24 mouse cellular contexts compared by ENCODE assay signal in genomic region chr8:57409333-57409732, GRCm38 (mm10). TPM values are rescaled to one million over a fixed set of nuclear protein-coding genes. Genes with fewer than 3 reads are reported as not detected.
DNase-seq lines count a peak whose midpoint lies in the region; ATAC-seq and TF ChIP-seq lines count a peak whose summit lies in the region.
"Had no signal": no experiment of that assay in that cellular context is flagged by ENCODE, and none has a peak within 500 bp of the region (broad histone marks: within the 10 kb centered on the region; RNA-seq: fewer than 3 reads in every experiment).

No protein-coding gene starts in this region.

- ATAC-seq in hindbrain, embryonic 15.5 days (ENCODE audit: low FRiP score, low read depth) = 0 out of 2 replicates have a peak, but pooled peaks have one; percentile 54
- ATAC-seq in hindbrain, postnatal 0 days = no peak
- no peak for ATAC-seq in limb, embryonic 12.5 days (ENCODE audit: insufficient number of reproducible peaks, insufficient read depth, low FRiP score, low TSS enrichment, low read depth)
- ATAC-seq in midbrain, embryonic 13.5 days = peak; percentile 50
- ATAC-seq in stomach, embryonic 15.5 days (ENCODE audit: insufficient read depth, low FRiP score, low read depth) = no peak

- H3K36me3 ChIP-seq in hindbrain, embryonic 15.5 days = no peaks in the 10 kb centered on the region
- H3K36me3 ChIP-seq in hindbrain, postnatal 0 days (ENCODE audit: insufficient read depth, low read length) = no peaks in the 10 kb centered on the region
- no peaks in the 10 kb centered on the region for H3K36me3 ChIP-seq in limb, embryonic 12.5 days
- H3K36me3 ChIP-seq in limb, embryonic 10.5 days = no peaks in the 10 kb centered on the region
- H3K36me3 ChIP-seq in midbrain, embryonic 13.5 days = no peaks in the 10 kb centered on the region
- no peaks in the 10 kb centered on the region for H3K36me3 ChIP-seq in stomach, embryonic 15.5 days
- H3K36me3 ChIP-seq: forebrain, embryonic 15.5 days had no signal

- 51% methylated on average over 2 of the region's 2 CpGs for WGBS in hindbrain, embryonic 15.5 days
- WGBS in hindbrain, postnatal 0 days = 47% methylated on average over 2 of the region's 2 CpGs
- 54% methylated on average over 2 of the region's 2 CpGs for WGBS in limb, embryonic 12.5 days
- 43% methylated on average over 2 of the region's 2 CpGs for WGBS in limb, embryonic 10.5 days
- 12% methylated on average over 2 of the region's 2 CpGs for WGBS in midbrain, embryonic 13.5 days
- 54% methylated on average over 2 of the region's 2 CpGs for WGBS in stomach, embryonic 15.5 days

- no peak overlapping the region for H3K27ac ChIP-seq in hindbrain, embryonic 15.5 days (replicated peaks)
- H3K27ac ChIP-seq in hindbrain, postnatal 0 days = no peak overlapping the region
- no peak overlapping the region for H3K27ac ChIP-seq in limb, embryonic 12.5 days
- no peak overlapping the region for H3K27ac ChIP-seq in limb, embryonic 10.5 days
- H3K27ac ChIP-seq in midbrain, embryonic 13.5 days = no peak overlapping the region
- H3K27ac ChIP-seq in stomach, embryonic 15.5 days = 0 out of 2 replicates have a peak overlapping the region, but pooled peaks have one; percentile 74

- DNase-seq in hindbrain, postnatal 0 days (ENCODE audit: low spot score) = no peak
- no peak for DNase-seq in limb, embryonic 10.5 days (ENCODE audit: low spot score)
- DNase-seq in gastrocnemius, adult 8-10 months (ENCODE audit: low spot score in 2 of 2) = no peak
- DNase-seq in adrenal gland, adult 2 months = no peak
- DNase-seq: adrenal gland, postnatal 10 days; cerebellum, adult 18-20 months; cerebellum, postnatal 25 days; gastrocnemius, postnatal 25 days; heart, postnatal 36 days; kidney, adult 8-10 months; left cerebral cortex, postnatal 4 days; lung, adult 18-20 months; lung, postnatal 14 days; thymus, postnatal 14 days had no signal

- peaks cover 9% of the 10 kb centered on the region for H3K4me1 ChIP-seq in hindbrain, embryonic 15.5 days (replicated peaks)
- 0 out of 2 replicates have a peak, but pooled peaks cover 6% of the 10 kb centered on the region for H3K4me1 ChIP-seq in hindbrain, postnatal 0 days (ENCODE audit: insufficient read depth, low read length)
- H3K4me1 ChIP-seq in limb, embryonic 12.5 days (replicated peaks) = peaks cover 27% of the 10 kb centered on the region
- H3K4me1 ChIP-seq in limb, embryonic 10.5 days = peaks cover 38% of the 10 kb centered on the region
- peaks cover 28% of the 10 kb centered on the region for H3K4me1 ChIP-seq in midbrain, embryonic 13.5 days (replicated peaks)
- peaks cover 4% of the 10 kb centered on the region; the same call in 1 of the 2 replicates for H3K4me1 ChIP-seq in stomach, embryonic 15.5 days

- no peak overlapping the region for H3K4me3 ChIP-seq in hindbrain, embryonic 15.5 days
- H3K4me3 ChIP-seq in hindbrain, postnatal 0 days (ENCODE audit: low read length) = no peak overlapping the region
- no peak overlapping the region for H3K4me3 ChIP-seq in limb, embryonic 12.5 days (replicated peaks)
- H3K4me3 ChIP-seq in limb, embryonic 10.5 days = no peak overlapping the region
- no peak overlapping the region for H3K4me3 ChIP-seq in midbrain, embryonic 13.5 days (replicated peaks)
- H3K4me3 ChIP-seq in stomach, embryonic 15.5 days (replicated peaks) = no peak overlapping the region

- no peak overlapping the region for H3K4me2 ChIP-seq in hindbrain, embryonic 15.5 days
- no peak overlapping the region for H3K4me2 ChIP-seq in hindbrain, postnatal 0 days (ENCODE audit: low read depth, low read length)
- H3K4me2 ChIP-seq in limb, embryonic 12.5 days = peak overlapping the region; percentile 56
- 0 out of 2 replicates have a peak overlapping the region, but pooled peaks have one; percentile 56 for H3K4me2 ChIP-seq in midbrain, embryonic 13.5 days (replicated peaks)
- no peak overlapping the region for H3K4me2 ChIP-seq in stomach, embryonic 15.5 days
- H3K4me2 ChIP-seq: liver, embryonic 11.5 days had no signal

- H3K9ac ChIP-seq in hindbrain, embryonic 15.5 days = no peak overlapping the region
- H3K9ac ChIP-seq in hindbrain, postnatal 0 days (replicated peaks; ENCODE audit: low read length) = no peak overlapping the region
- H3K9ac ChIP-seq in limb, embryonic 12.5 days (replicated peaks) = no peak overlapping the region
- 0 out of 2 replicates have a peak overlapping the region, but pooled peaks have one; percentile 7 for H3K9ac ChIP-seq in midbrain, embryonic 13.5 days (replicated peaks)
- H3K9ac ChIP-seq in stomach, embryonic 15.5 days = no peak overlapping the region

- H3K9me3 ChIP-seq in hindbrain, embryonic 15.5 days = no peaks in the 10 kb centered on the region
- no peaks in the 10 kb centered on the region for H3K9me3 ChIP-seq in hindbrain, postnatal 0 days (ENCODE audit: low read length)
- no peaks in the 10 kb centered on the region for H3K9me3 ChIP-seq in limb, embryonic 12.5 days
- H3K9me3 ChIP-seq in limb, embryonic 10.5 days (replicated peaks) = no peaks in the 10 kb centered on the region
- H3K9me3 ChIP-seq in midbrain, embryonic 13.5 days = no peaks in the 10 kb centered on the region
- no peaks in the 10 kb centered on the region for H3K9me3 ChIP-seq in stomach, embryonic 15.5 days
- H3K9me3 ChIP-seq: forebrain, embryonic 15.5 days had no signal

- peaks cover 3% of the 10 kb centered on the region; the same call in 1 of the 2 replicates for H3K27me3 ChIP-seq in hindbrain, embryonic 15.5 days
- no peaks in the 10 kb centered on the region for H3K27me3 ChIP-seq in hindbrain, postnatal 0 days (ENCODE audit: insufficient read depth, low read length)
- H3K27me3 ChIP-seq in limb, embryonic 12.5 days = peaks cover 30% of the 10 kb centered on the region
- peaks cover 52% of the 10 kb centered on the region for H3K27me3 ChIP-seq in limb, embryonic 10.5 days (ENCODE audit: low read depth, poor library complexity, severe bottlenecking)
- H3K27me3 ChIP-seq in midbrain, embryonic 13.5 days = peaks cover 18% of the 10 kb centered on the region
- H3K27me3 ChIP-seq in stomach, embryonic 15.5 days (replicated peaks) = 0 out of 2 replicates have a peak, but pooled peaks cover 8% of the 10 kb centered on the region
- H3K27me3 ChIP-seq: forebrain, embryonic 15.5 days had no signal

- no peak for TF ChIP-seq CTCF in hindbrain, postnatal 0 days (IDR thresholded peaks at IDR 0.05; ENCODE audit: low read depth)

RNA-seq across cellular contexts. Expression of gene Scrg1, which starts 46.4 kb away (rescaled TPM):
- polyA plus RNA-seq in hindbrain, embryonic 15.5 days (2015; fragmentation: Nextera tagmentation; extraction: Ambion mirVana) = 8.4 and 10.8 TPM in 2 replicates
- 13.5 and 15.8 TPM in 2 replicates for total RNA-seq in hindbrain, postnatal 0 days (2014; rRNA removed)
- polyA plus RNA-seq in hindbrain, postnatal 0 days (2015; fragmentation: Nextera tagmentation; extraction: Ambion mirVana) = 49.8 and 63.2 TPM in 2 replicates
- 3.9 and 4.4 TPM in 2 replicates for polyA plus RNA-seq in limb, embryonic 12.5 days (2016; fragmentation: Nextera tagmentation; extraction: Ambion mirVana)
- not detected in 2 replicates for polyA plus RNA-seq in limb, embryonic 10.5 days (2016; fragmentation: Nextera tagmentation; extraction: Ambion mirVana)
- polyA plus RNA-seq in midbrain, embryonic 13.5 days (2015; fragmentation: Nextera tagmentation; extraction: Ambion mirVana) = 2.5 and 3.3 TPM in 2 replicates
- 0.53 and 0.79 TPM in 2 replicates for polyA plus RNA-seq in stomach, embryonic 15.5 days (2015; fragmentation: Nextera tagmentation; extraction: Ambion mirVana)
- not detected for total RNA-seq in gastrocnemius, adult 8-10 months (2022)
- under 1 TPM in 1 of 2 experiments, not detected in 1; 0.45 TPM for total RNA-seq in adrenal gland, adult 2 months (2021)
- 0.22 TPM in 1 of 2 replicates, not detected in the other for polyA plus RNA-seq in adrenal gland, adult 2 months (2012; rRNA removed)
- total RNA-seq: gastrocnemius, postnatal 25 days; heart, adult 8-10 months; heart, postnatal 36 days; MEL had no signal
- polyA plus RNA-seq: C2C12; liver, embryonic 11.5 days; small intestine, adult 2 months had no signal

Comparison
In these comparisons a context has a peak if more than half of its experiments do, and no peak if none do; other contexts are left out.
1. ATAC-seq: peak in hindbrain, embryonic 15.5 days (single experiment) and midbrain, embryonic 13.5 days (single experiment); none in hindbrain, postnatal 0 days (single experiment), limb, embryonic 12.5 days (single experiment) and stomach, embryonic 15.5 days (single experiment).
2. H3K4me2 ChIP-seq: peak in limb, embryonic 12.5 days (single experiment) and midbrain, embryonic 13.5 days (single experiment); none in hindbrain, embryonic 15.5 days (single experiment), hindbrain, postnatal 0 days (single experiment) and stomach, embryonic 15.5 days (single experiment).